Mouse (Mus musculus) C2C12 (cell line): Measurements from ENCODE around the gene Ppp2ca. TPM values are rescaled to one million over a fixed set of nuclear protein-coding genes. Genes with fewer than 3 reads are reported as not detected.

Source experiments
- H3K27me3 ChIP-seq: one replicate; pipeline ENCODE4 v1.6.1; 2011; ENCODE audit not compliant: control insufficient read depth, insufficient read depth, insufficient read length
- H3K36me3 ChIP-seq: one replicate; pipeline ENCODE4 v1.6.1; 2011; ENCODE audit not compliant: control insufficient read depth, insufficient read depth
- H3K4me3 ChIP-seq: one replicate; pipeline ENCODE4 v1.5.1; 2011; ENCODE audit warnings: mild to moderate bottlenecking, control low read depth; ENCODE audit not compliant: poor library complexity, insufficient read depth, severe bottlenecking
- H3K79me2 ChIP-seq: one replicate; pipeline ENCODE4 v1.6.1; 2011; ENCODE audit not compliant: control insufficient read depth, insufficient read depth
- H3K79me3 ChIP-seq: one replicate; pipeline ENCODE4 v1.6.1; 2011; ENCODE audit warnings: low read depth, control low read depth
- H3ac ChIP-seq: one replicate; pipeline ENCODE3; 2011; ENCODE audit warnings: low read depth; ENCODE audit not compliant: control insufficient read depth, insufficient read length
- CEBPB ChIP-seq: IDR thresholded peaks from one replicate; pipeline ENCODE4 v1.6.1; 2011; ENCODE audit warnings: low read depth, mild to moderate bottlenecking, control low read depth, moderate library complexity
- CTCF ChIP-seq: IDR thresholded peaks from one replicate; pipeline ENCODE4 v1.5.1; 2011; ENCODE audit not compliant: control insufficient read depth, insufficient read depth, insufficient read length
- FOSL1 ChIP-seq: IDR thresholded peaks from one replicate; pipeline ENCODE4 v1.8.0; 2011; ENCODE audit warnings: mild to moderate bottlenecking, low read length; ENCODE audit not compliant: poor library complexity, insufficient read depth, severe bottlenecking
- MAX ChIP-seq: IDR thresholded peaks from one replicate; pipeline ENCODE4 v1.6.1; 2011; ENCODE audit warnings: mild to moderate bottlenecking, control low read depth
- MYOD1 ChIP-seq: IDR thresholded peaks from one replicate; pipeline ENCODE4 v1.6.1; 2011; ENCODE audit warnings: low read depth; ENCODE audit not compliant: control insufficient read depth, insufficient read length
- MYOG ChIP-seq: IDR thresholded peaks from one replicate; pipeline ENCODE4 v1.6.1; 2011; ENCODE audit not compliant: control insufficient read depth, insufficient read length; ENCODE audit errors: extremely low read depth
- USF1 ChIP-seq: IDR thresholded peaks from one replicate; pipeline ENCODE4 v1.6.1; 2011; ENCODE audit warnings: low read depth, mild to moderate bottlenecking, control low read depth, moderate library complexity
- polyA plus RNA-seq: library from polyadenylated mRNA; unstranded; fragments of >200 nt; fragmentation: generic; extraction: Trizol; gene quantifications from one replicate; pipeline ENCODE4 v1.2.1, GENCODE M21; 2012; ENCODE audit warnings: missing spikeins

Ppp2ca gene
- polyA plus RNA-seq, 1 experiment, result 41.5 TPM

- Histone ChIP-seq H3K27me3 (no peaks in the 10 kb centered on the region), H3K79me2 (no peaks in the 10 kb centered on the region), H3K79me3 (no peaks in the 10 kb centered on the region), H3K36me3 (no peaks in the 10 kb centered on the region), H3ac (no peak overlapping the region), H3K4me3 (no peak overlapping the region)
- TF ChIP-seq CEBPB (no peak), MYOD1 (no peak), MYOG (no peak), MAX (no peak), CTCF (no peak), FOSL1 (no peak), USF1 (no peak)
Observed at GRCm38 (mm10) chr11:52086204-52086864, 12.1 kb upstream of the Ppp2ca start.

- Histone ChIP-seq H3K4me3 (no peak overlapping the region), H3K36me3 (no peaks in the 10 kb centered on the region), H3K79me2 (no peaks in the 10 kb centered on the region), H3K79me3 (no peaks in the 10 kb centered on the region), H3ac (no peak overlapping the region), H3K27me3 (no peaks in the 10 kb centered on the region)
- no peak for TF ChIP-seq CTCF
Observed at GRCm38 (mm10) chr11:52089291-52089690, 9.2 kb upstream of the Ppp2ca start.

GRCm38 (mm10) chr11:52091261-52091660 lies 7.2 kb upstream of the Ppp2ca start:
- TF ChIP-seq MAX, result no peak
- no peak for TF ChIP-seq FOSL1
- TF ChIP-seq USF1, result no peak
- no peak overlapping the region for H3K4me3 ChIP-seq

GRCm38 (mm10) chr11:52094568-52094967 lies 3.9 kb upstream of the Ppp2ca start:
- no peaks in the 10 kb centered on the region for H3K36me3 ChIP-seq
- peaks cover 6% of the 10 kb centered on the region for H3K79me3 ChIP-seq
- TF ChIP-seq CTCF (no peak), CEBPB (no peak), FOSL1 (no peak), MYOG (no peak), MYOD1 (no peak), MAX (no peak), USF1 (no peak)
- no peaks in the 10 kb centered on the region for H3K27me3 ChIP-seq
- H3K4me3 ChIP-seq, result no peak overlapping the region
- peaks cover 10% of the 10 kb centered on the region for H3K79me2 ChIP-seq
- H3ac ChIP-seq, result no peak overlapping the region

More at GRCm38 (mm10) chr11:52091261-52091660, 7.2 kb upstream of the Ppp2ca start:
- Histone ChIP-seq H3ac (no peak overlapping the region), H3K79me3 (no peaks in the 10 kb centered on the region), H3K27me3 (no peaks in the 10 kb centered on the region), H3K36me3 (no peaks in the 10 kb centered on the region), H3K79me2 (no peaks in the 10 kb centered on the region)

GRCm38 (mm10) chr11:52097016-52097415 lies 1.5 kb upstream of the Ppp2ca start:
- Histone ChIP-seq H3K4me3 (no peak overlapping the region), H3K79me3 (peaks cover 30% of the 10 kb centered on the region)

GRCm38 (mm10) chr11:52097596-52097995 lies 885 bp upstream of the Ppp2ca start:
- peaks cover 36% of the 10 kb centered on the region for H3K79me3 ChIP-seq
- H3ac ChIP-seq, result no peak overlapping the region
- peaks cover 40% of the 10 kb centered on the region for H3K79me2 ChIP-seq
- no peaks in the 10 kb centered on the region for H3K27me3 ChIP-seq
- H3K36me3 ChIP-seq, result peaks cover 25% of the 10 kb centered on the region
- TF ChIP-seq FOSL1 (no peak), MYOG (no peak), MYOD1 (no peak), USF1 (no peak), CEBPB (no peak), MAX (no peak), CTCF (no peak)
- H3K4me3 ChIP-seq, result no peak overlapping the region

More at GRCm38 (mm10) chr11:52097016-52097415, 1.5 kb upstream of the Ppp2ca start:
- TF ChIP-seq CEBPB (no peak), MYOD1 (no peak), CTCF (no peak), MAX (no peak), USF1 (no peak), FOSL1 (no peak)
- H3ac ChIP-seq, result no peak overlapping the region
- no peaks in the 10 kb centered on the region for H3K27me3 ChIP-seq
- H3K36me3 ChIP-seq, result peaks cover 19% of the 10 kb centered on the region
- H3K79me2 ChIP-seq, result peaks cover 34% of the 10 kb centered on the region
